Mouse (Mus musculus) ovary, postnatal 36 days (tissue): ENCODE data around the gene Rcan1.
A peak's percentile ranks its signal among the peaks of the same experiment; 100 is the strongest.

Source experiments
- DNase-seq: peaks from one replicate; pipeline ENCODE4 v3.0.0; 2022; ENCODE audit warnings: low spot score, mixed read lengths

The Rcan1 gene

GRCm38 (mm10) chr16:92399490-92400458 lies 70.9 kb downstream of the Rcan1 start:
- DNase-seq, result peak; percentile 85

GRCm38 (mm10) chr16:92398574-92399118 lies 72.0 kb downstream of the Rcan1 start:
- DNase-seq, result no peak

- no peak for DNase-seq
These were observed 72.7 kb downstream of the Rcan1 start for GRCm38 (mm10) chr16:92397745-92398573.

GRCm38 (mm10) chr16:92393732-92394131 lies 76.9 kb downstream of the Rcan1 start:
- no peak for DNase-seq

GRCm38 (mm10) chr16:92387692-92388091 lies 83.0 kb downstream of the Rcan1 start:
- no peak for DNase-seq

- peak; percentile 66 for DNase-seq
These were observed 85.6 kb downstream of the Rcan1 start for GRCm38 (mm10) chr16:92385062-92385461.

GRCm38 (mm10) chr16:92383412-92383811 lies 87.3 kb downstream of the Rcan1 start:
- DNase-seq, result no peak

GRCm38 (mm10) chr16:92382508-92382907 lies 88.2 kb downstream of the Rcan1 start:
- no peak for DNase-seq

GRCm38 (mm10) chr16:92381092-92381491 lies 89.6 kb downstream of the Rcan1 start:
- no peak for DNase-seq

- no peak for DNase-seq
These were observed 93.7 kb downstream of the Rcan1 start for GRCm38 (mm10) chr16:92376976-92377375.

GRCm38 (mm10) chr16:92371623-92372022 lies 99.0 kb downstream of the Rcan1 start:
- no peak for DNase-seq

GRCm38 (mm10) chr16:92369260-92369659 lies 101.4 kb downstream of the Rcan1 start:
- DNase-seq, result no peak

- DNase-seq, result no peak
These were observed 105.2 kb downstream of the Rcan1 start for GRCm38 (mm10) chr16:92365477-92365876.

GRCm38 (mm10) chr16:92360711-92361110 lies 110.0 kb downstream of the Rcan1 start:
- DNase-seq, result no peak

GRCm38 (mm10) chr16:92359229-92359628 lies 111.4 kb downstream of the Rcan1 start, which contains the start of gene Kcne1:
Gene Kcne1, minus strand, starts transcription at chr16:92359468.
- no peak for DNase-seq

- DNase-seq, result no peak
These were observed 111.9 kb downstream of the Rcan1 start for GRCm38 (mm10) chr16:92358734-92359133.

GRCm38 (mm10) chr16:92357566-92357965 lies 113.1 kb downstream of the Rcan1 start:
- no peak for DNase-seq

GRCm38 (mm10) chr16:92357023-92357422 lies 113.6 kb downstream of the Rcan1 start:
- DNase-seq, result no peak

GRCm38 (mm10) chr16:92355982-92356381 lies 114.7 kb downstream of the Rcan1 start:
- no peak for DNase-seq

GRCm38 (mm10) chr16:92355366-92355765 lies 115.3 kb downstream of the Rcan1 start:
- no peak for DNase-seq

- DNase-seq, result no peak
These were observed 116.8 kb downstream of the Rcan1 start for GRCm38 (mm10) chr16:92353897-92354296.

- DNase-seq, result no peak
These were observed 117.4 kb downstream of the Rcan1 start for GRCm38 (mm10) chr16:92353295-92353694.
